ENCODE assay signal across 8 mouse cellular contexts in genomic region chr2:92431611-92432179, GRCm38 (mm10). TPM values are rescaled to one million over a fixed set of nuclear protein-coding genes. Genes with fewer than 3 reads are reported as not detected.
DNase-seq lines count a peak whose midpoint lies in the region; ATAC-seq and TF ChIP-seq lines count a peak whose summit lies in the region.

No protein-coding gene starts in this region.

- H3K4me2 ChIP-seq in kidney, embryonic 14.5 days (replicated peaks; ENCODE audit: low read depth, low read length), result peak overlapping the region; percentile 63
- H3K4me2 ChIP-seq in heart, postnatal 0 days (ENCODE audit: low read depth, low read length), result peak overlapping the region; percentile 81

- no peak for DNase-seq in kidney, postnatal 14 days
- DNase-seq in brain, adult 2 months (ENCODE audit: low read depth, low spot score), result peak; percentile 52
- no peak for DNase-seq in heart, postnatal 0 days (ENCODE audit: low spot score)
- no peak for DNase-seq in midbrain, embryonic 10.5 days (ENCODE audit: low spot score)
- DNase-seq in spleen, adult 18-20 months, result no peak
- DNase-seq in embryo, embryonic 10.5 days (ENCODE audit: low spot score), result no peak

- no peak for TF ChIP-seq CTCF in heart, postnatal 0 days (IDR thresholded peaks at IDR 0.05; ENCODE audit: low read depth)

- peak overlapping the region; percentile 26; the same call in 1 of the 2 replicates for H3K27ac ChIP-seq in kidney, embryonic 14.5 days (ENCODE audit: low read depth, low read length)
- peak overlapping the region; percentile 73 for H3K27ac ChIP-seq in heart, postnatal 0 days (ENCODE audit: low read depth)
- H3K27ac ChIP-seq in midbrain, embryonic 10.5 days (replicated peaks), result peak overlapping the region; percentile 76

- H3K4me3 ChIP-seq in kidney, embryonic 14.5 days (ENCODE audit: low read length), result peak overlapping the region; percentile 15
- peak overlapping the region; percentile 79 for H3K4me3 ChIP-seq in heart, postnatal 0 days (ENCODE audit: low read depth, low read length)
- peak overlapping the region; percentile 78 for H3K4me3 ChIP-seq in midbrain, embryonic 10.5 days

- no peaks in the 10 kb centered on the region; the same call in 1 of the 2 replicates for H3K27me3 ChIP-seq in kidney, embryonic 14.5 days (ENCODE audit: control insufficient read depth, insufficient read depth, low read length)
- no peaks in the 10 kb centered on the region for H3K27me3 ChIP-seq in heart, postnatal 0 days (ENCODE audit: control insufficient read depth, insufficient read depth, low read length)
- peaks cover 7% of the 10 kb centered on the region; the same call in 1 of the 2 replicates for H3K27me3 ChIP-seq in midbrain, embryonic 10.5 days (ENCODE audit: low read depth, poor library complexity, severe bottlenecking)

- WGBS in kidney, embryonic 14.5 days, result 36% methylated on average over 11 of the region's 11 CpGs
- 19% methylated on average over 11 of the region's 11 CpGs for WGBS in heart, postnatal 0 days
- 37% methylated on average over 11 of the region's 11 CpGs for WGBS in midbrain, embryonic 10.5 days

- TF ChIP-seq EP300 in heart, postnatal 0 days (IDR thresholded peaks at IDR 0.05; ENCODE audit: low read depth), result no peak

- H3K4me1 ChIP-seq in kidney, embryonic 14.5 days (ENCODE audit: control insufficient read depth, insufficient read depth, low read length), result peaks cover 27% of the 10 kb centered on the region
- H3K4me1 ChIP-seq in heart, postnatal 0 days (ENCODE audit: control insufficient read depth, insufficient read depth), result peaks cover 63% of the 10 kb centered on the region
- peaks cover 79% of the 10 kb centered on the region for H3K4me1 ChIP-seq in midbrain, embryonic 10.5 days

- no peak for ATAC-seq in kidney, embryonic 14.5 days (ENCODE audit: low FRiP score, low TSS enrichment)
- ATAC-seq in heart, postnatal 0 days (ENCODE audit: insufficient read depth, low read depth), result no peak
- ATAC-seq in megakaryocyte-erythroid progenitor cell, adult 5-6 weeks (replicated peaks; ENCODE audit: low FRiP score, low TSS enrichment, poor library complexity, severe bottlenecking), result no peak

- no peaks in the 10 kb centered on the region for H3K9me3 ChIP-seq in kidney, embryonic 14.5 days (ENCODE audit: control insufficient read depth, low read length)
- H3K9me3 ChIP-seq in heart, postnatal 0 days (replicated peaks; ENCODE audit: control insufficient read depth, low read length), result no peaks in the 10 kb centered on the region
- H3K9me3 ChIP-seq in midbrain, embryonic 10.5 days (replicated peaks), result no peaks in the 10 kb centered on the region

- H3K36me3 ChIP-seq in kidney, embryonic 14.5 days (ENCODE audit: control insufficient read depth, insufficient read depth, low read length), result no peaks in the 10 kb centered on the region
- H3K36me3 ChIP-seq in heart, postnatal 0 days (replicated peaks; ENCODE audit: control insufficient read depth, insufficient read depth, low read length), result no peaks in the 10 kb centered on the region
- H3K36me3 ChIP-seq in midbrain, embryonic 10.5 days, result peaks cover under 1% of the 10 kb centered on the region

- peak overlapping the region; percentile 31; the same call in 1 of the 2 replicates for H3K9ac ChIP-seq in kidney, embryonic 14.5 days (ENCODE audit: low read depth, low read length)
- H3K9ac ChIP-seq in heart, postnatal 0 days (replicated peaks; ENCODE audit: low read depth, low read length), result peak overlapping the region; percentile 40; the same call in 1 of the 2 replicates

RNA-seq across cellular contexts. Expression of gene Cry2, which starts 2.1 kb away (rescaled TPM):
- polyA plus RNA-seq in kidney, embryonic 14.5 days (2014; fragmentation: Nextera tagmentation; extraction: Ambion mirVana), result 13.8 and 21.3 TPM in 2 replicates
- total RNA-seq in heart, postnatal 0 days (2014; rRNA removed; ENCODE audit: low replicate concordance), result 9.5 and 15.3 TPM in 2 replicates
- polyA plus RNA-seq in heart, postnatal 0 days (2015; fragmentation: Nextera tagmentation; extraction: Ambion mirVana), result 14.0 and 17.3 TPM in 2 replicates
- 32.8 and 36.2 TPM in 2 replicates for polyA plus RNA-seq in midbrain, embryonic 10.5 days (2016; fragmentation: Nextera tagmentation; extraction: Ambion mirVana)
- 16.1 and 21.0 TPM in 2 replicates for total RNA-seq in megakaryocyte-erythroid progenitor cell, adult 5-6 weeks (2014; fragmentation: Nextera tagmentation)
- 8.4 and 9.6 TPM in 2 replicates for total RNA-seq in megakaryocyte-erythroid progenitor cell, adult 5-6 weeks (2017)

RNA-seq across cellular contexts. Expression of gene Slc35c1, which starts 28.6 kb away (rescaled TPM):
- polyA plus RNA-seq in kidney, embryonic 14.5 days (2014; fragmentation: Nextera tagmentation; extraction: Ambion mirVana), result 6.9 and 13.6 TPM in 2 replicates
- 2.7 and 4.6 TPM in 2 replicates for total RNA-seq in heart, postnatal 0 days (2014; rRNA removed; ENCODE audit: low replicate concordance)
- 5.0 and 5.1 TPM in 2 replicates for polyA plus RNA-seq in heart, postnatal 0 days (2015; fragmentation: Nextera tagmentation; extraction: Ambion mirVana)
- 12.8 and 15.1 TPM in 2 replicates for polyA plus RNA-seq in midbrain, embryonic 10.5 days (2016; fragmentation: Nextera tagmentation; extraction: Ambion mirVana)
- 27.9 and 29.0 TPM in 2 replicates for total RNA-seq in megakaryocyte-erythroid progenitor cell, adult 5-6 weeks (2014; fragmentation: Nextera tagmentation)
- total RNA-seq in megakaryocyte-erythroid progenitor cell, adult 5-6 weeks (2017), result 8.4 and 9.6 TPM in 2 replicates

RNA-seq across cellular contexts. Expression of gene Mapk8ip1, which starts 30.6 kb away (rescaled TPM):
- polyA plus RNA-seq in kidney, embryonic 14.5 days (2014; fragmentation: Nextera tagmentation; extraction: Ambion mirVana), result 15.6 and 20.8 TPM in 2 replicates
- total RNA-seq in heart, postnatal 0 days (2014; rRNA removed; ENCODE audit: low replicate concordance), result 5.6 and 8.4 TPM in 2 replicates
- 2.7 and 3.1 TPM in 2 replicates for polyA plus RNA-seq in heart, postnatal 0 days (2015; fragmentation: Nextera tagmentation; extraction: Ambion mirVana)
- polyA plus RNA-seq in midbrain, embryonic 10.5 days (2016; fragmentation: Nextera tagmentation; extraction: Ambion mirVana), result 58.3 and 70.5 TPM in 2 replicates
- total RNA-seq in megakaryocyte-erythroid progenitor cell, adult 5-6 weeks (2014; fragmentation: Nextera tagmentation), result not detected in 2 replicates
- total RNA-seq in megakaryocyte-erythroid progenitor cell, adult 5-6 weeks (2017), result not detected in 2 replicates

RNA-seq across cellular contexts. Expression of gene 1700029I15Rik, which starts 49.4 kb away (rescaled TPM):
- polyA plus RNA-seq in kidney, embryonic 14.5 days (2014; fragmentation: Nextera tagmentation; extraction: Ambion mirVana), result 2.1 and 2.5 TPM in 2 replicates
- total RNA-seq in heart, postnatal 0 days (2014; rRNA removed; ENCODE audit: low replicate concordance), result 2.8 and 4.6 TPM in 2 replicates
- polyA plus RNA-seq in heart, postnatal 0 days (2015; fragmentation: Nextera tagmentation; extraction: Ambion mirVana), result 0.56 and 0.87 TPM in 2 replicates
- polyA plus RNA-seq in midbrain, embryonic 10.5 days (2016; fragmentation: Nextera tagmentation; extraction: Ambion mirVana), result 4.1 and 5.2 TPM in 2 replicates
- 1.2 and 1.5 TPM in 2 replicates for total RNA-seq in megakaryocyte-erythroid progenitor cell, adult 5-6 weeks (2014; fragmentation: Nextera tagmentation)
- 1.1 and 2.5 TPM in 2 replicates for total RNA-seq in megakaryocyte-erythroid progenitor cell, adult 5-6 weeks (2017)

RNA-seq across cellular contexts. Expression of gene Large2, which starts 57.0 kb away (rescaled TPM):
- 24.0 and 33.3 TPM in 2 replicates for polyA plus RNA-seq in kidney, embryonic 14.5 days (2014; fragmentation: Nextera tagmentation; extraction: Ambion mirVana)
- total RNA-seq in heart, postnatal 0 days (2014; rRNA removed; ENCODE audit: low replicate concordance), result not detected in 2 replicates
- polyA plus RNA-seq in heart, postnatal 0 days (2015; fragmentation: Nextera tagmentation; extraction: Ambion mirVana), result 0.25 and 0.47 TPM in 2 replicates
- polyA plus RNA-seq in midbrain, embryonic 10.5 days (2016; fragmentation: Nextera tagmentation; extraction: Ambion mirVana), result 16.2 and 25.6 TPM in 2 replicates
- not detected in 2 replicates for total RNA-seq in megakaryocyte-erythroid progenitor cell, adult 5-6 weeks (2014; fragmentation: Nextera tagmentation)
- total RNA-seq in megakaryocyte-erythroid progenitor cell, adult 5-6 weeks (2017), result not detected in 2 replicates

Comparison
In these comparisons a context has a peak if more than half of its experiments do, and no peak if none do; other contexts are left out.
1. H3K27ac ChIP-seq: peak in every context shown above with its lines; median percentile 76 in midbrain, embryonic 10.5 days; 73 in heart, postnatal 0 days; 26 in kidney, embryonic 14.5 days.
2. H3K4me3 ChIP-seq: peak in every context shown above with its lines; median percentile 79 in heart, postnatal 0 days; 78 in midbrain, embryonic 10.5 days; 15 in kidney, embryonic 14.5 days.